Mouse (Mus musculus) urinary bladder, postnatal 36 days (tissue): Measurements from ENCODE around the gene 9130023H24Rik.

Experiments
- DNase-seq, 2 experiments: peaks; one replicate each; pipeline ENCODE4 v3.0.0; 2022; ENCODE audit warnings: low spot score in 2 of 2, mixed read lengths in 1 of 2

The 9130023H24Rik gene

GRCm38 (mm10) chr7:128237927-128238778, at the start of gene 9130023H24Rik:
Gene 9130023H24Rik, minus strand, starts transcription at chr7:128238031.
- peak; percentile 100 for DNase-seq

- DNase-seq: no peak
Observed at GRCm38 (mm10) chr7:128285060-128285459, 47.2 kb upstream of the 9130023H24Rik start.

- DNase-seq: no peak
Observed at GRCm38 (mm10) chr7:128284047-128284446, 46.2 kb upstream of the 9130023H24Rik start.

DNA sequence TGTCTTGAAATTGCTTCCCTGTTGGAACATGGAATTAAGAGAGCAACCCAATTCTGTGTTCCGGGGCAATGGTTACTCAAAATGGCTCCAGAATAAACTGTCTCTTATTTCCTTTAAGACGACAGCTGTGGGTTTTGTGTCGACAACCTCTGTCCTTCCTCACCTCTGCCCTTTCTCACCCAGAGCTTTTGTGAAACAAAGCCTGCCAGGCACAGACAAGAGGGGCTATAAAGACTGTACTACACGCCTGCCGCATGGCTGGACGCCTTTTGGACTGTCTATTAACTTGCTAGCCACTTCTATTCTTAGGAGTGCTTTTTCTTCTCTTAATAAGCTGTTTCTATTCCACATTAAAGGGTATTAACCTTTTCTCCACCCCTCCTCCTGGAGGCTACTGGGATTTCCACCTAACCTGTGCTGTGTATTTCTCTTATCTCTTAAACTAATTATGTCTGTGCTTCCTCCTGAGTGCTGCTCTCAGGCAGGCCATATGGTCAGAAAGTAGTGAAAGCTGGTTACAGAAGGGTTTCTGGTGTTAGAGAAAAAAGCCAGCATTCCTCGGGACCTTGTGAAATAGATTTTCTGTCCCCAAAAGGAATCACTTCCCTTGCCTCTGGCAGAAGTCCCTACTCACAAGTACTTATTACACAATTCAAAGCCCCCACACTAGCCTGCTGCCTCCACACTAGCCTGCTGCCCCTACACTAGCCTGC, 44.9 kb upstream of the 9130023H24Rik start:
- no peak for DNase-seq

- no peak for DNase-seq
Observed at GRCm38 (mm10) chr7:128281765-128282164, 43.9 kb upstream of the 9130023H24Rik start.

DNA sequence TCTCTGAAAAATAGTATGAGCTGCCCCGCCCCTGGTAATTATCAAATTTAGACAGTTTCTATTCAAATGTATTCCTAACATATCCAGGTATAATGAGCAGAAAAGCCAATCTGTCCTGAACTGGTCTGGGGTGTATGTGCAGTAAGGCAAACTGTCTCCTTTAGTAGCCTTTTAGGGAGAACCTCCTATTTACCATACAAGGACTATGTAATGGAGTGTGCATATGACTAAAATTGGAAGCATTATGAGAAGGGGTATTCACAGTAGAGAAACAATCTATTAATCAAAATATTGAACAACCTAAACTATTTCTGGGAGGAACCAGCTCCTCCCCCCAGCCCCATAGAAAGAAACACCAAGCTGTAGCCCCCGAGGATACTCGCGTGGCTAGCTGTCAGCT, 41.9 kb upstream of the 9130023H24Rik start:
- DNase-seq: no peak

- no peak for DNase-seq
Observed at GRCm38 (mm10) chr7:128276051-128276450, 38.2 kb upstream of the 9130023H24Rik start.

GRCm38 (mm10) chr7:128271496-128271895, 33.7 kb upstream of the 9130023H24Rik start:
- DNase-seq: no peak

DNA sequence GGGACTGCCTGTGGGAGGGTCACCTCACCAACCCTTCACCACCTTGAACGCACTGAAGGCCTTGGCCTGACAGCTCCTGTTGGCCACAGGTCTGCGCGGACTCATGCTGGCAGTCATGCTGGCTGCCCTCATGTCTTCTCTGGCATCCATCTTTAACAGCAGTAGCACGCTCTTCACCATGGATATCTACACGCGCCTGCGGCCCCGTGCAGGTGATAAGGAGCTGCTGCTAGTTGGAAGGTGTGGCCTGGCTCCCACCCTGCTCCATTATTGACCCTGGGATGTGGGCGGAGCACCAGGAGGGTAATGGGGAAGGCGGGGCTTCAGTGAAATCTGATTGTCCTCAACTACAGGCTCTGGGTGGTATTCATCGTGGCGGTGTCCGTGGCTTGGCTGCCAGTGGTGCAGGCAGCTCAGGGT, 32.6 kb upstream of the 9130023H24Rik start:
- DNase-seq: no peak

DNA sequence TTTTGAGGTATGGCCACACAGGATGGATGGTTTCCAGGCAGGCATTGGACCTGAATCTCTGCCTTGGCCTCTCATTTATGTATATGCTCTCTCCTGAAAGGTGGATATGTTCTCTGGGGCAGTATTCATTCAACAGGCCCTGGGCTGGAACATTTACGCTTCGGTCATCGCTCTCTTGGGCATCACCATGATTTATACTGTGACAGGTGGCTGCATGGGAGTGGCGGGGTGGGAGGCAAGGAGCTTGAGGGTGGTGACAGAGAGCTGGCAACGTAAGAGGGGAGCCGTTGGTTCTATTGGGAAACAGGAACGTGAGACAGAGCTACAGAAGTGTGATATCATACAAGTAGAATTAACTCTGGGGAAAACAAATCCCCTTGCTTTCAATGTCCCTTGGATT, 30.0 kb upstream of the 9130023H24Rik start:
- DNase-seq: no peak

GRCm38 (mm10) chr7:128267391-128267790, 29.6 kb upstream of the 9130023H24Rik start:
- DNase-seq: no peak

DNA sequence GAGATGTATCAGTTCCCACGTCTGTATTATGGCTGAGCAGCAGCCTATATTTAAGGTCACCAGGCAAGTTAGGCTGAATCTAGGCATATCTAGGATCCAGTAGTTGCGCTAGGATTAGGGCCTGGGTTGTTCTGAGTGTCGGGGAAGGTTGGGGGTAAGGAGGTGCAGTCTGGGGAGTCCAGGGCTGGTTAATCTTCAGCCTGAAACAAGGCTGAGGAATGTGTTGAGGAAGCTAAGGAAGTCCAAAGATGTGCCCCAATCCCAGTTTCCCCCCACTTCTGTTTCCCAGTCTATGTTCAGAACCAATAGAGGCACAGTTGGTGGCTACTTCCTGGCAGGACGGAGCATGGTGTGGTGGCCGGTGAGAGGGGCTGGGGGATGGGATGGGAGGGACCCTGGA, 28.2 kb upstream of the 9130023H24Rik start:
- DNase-seq: no peak

DNA sequence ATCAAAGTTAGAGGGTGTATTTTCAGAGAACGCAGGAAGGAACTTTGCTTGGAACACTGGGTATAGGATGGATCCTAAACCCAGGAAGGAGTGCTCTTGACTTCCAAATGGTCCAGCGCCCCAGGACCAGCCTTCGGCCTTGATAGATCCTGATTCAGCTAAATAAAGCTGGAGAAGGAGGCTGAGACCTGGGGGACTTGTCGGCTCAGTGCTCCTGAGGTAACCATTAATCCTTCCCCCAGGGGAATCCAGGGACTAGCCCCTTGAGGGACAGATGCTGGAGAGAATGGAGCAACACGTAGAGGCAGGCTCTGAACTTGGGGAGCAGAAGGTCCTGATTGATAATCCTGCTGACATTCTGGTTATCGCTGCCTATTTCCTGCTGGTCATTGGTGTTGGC, 27.6 kb upstream of the 9130023H24Rik start, which contains the start of gene Slc5a2:
TSS of gene Slc5a2 (plus strand) at position 247 of the 400 bp plus-strand sequence.
- no peak for DNase-seq

DNA sequence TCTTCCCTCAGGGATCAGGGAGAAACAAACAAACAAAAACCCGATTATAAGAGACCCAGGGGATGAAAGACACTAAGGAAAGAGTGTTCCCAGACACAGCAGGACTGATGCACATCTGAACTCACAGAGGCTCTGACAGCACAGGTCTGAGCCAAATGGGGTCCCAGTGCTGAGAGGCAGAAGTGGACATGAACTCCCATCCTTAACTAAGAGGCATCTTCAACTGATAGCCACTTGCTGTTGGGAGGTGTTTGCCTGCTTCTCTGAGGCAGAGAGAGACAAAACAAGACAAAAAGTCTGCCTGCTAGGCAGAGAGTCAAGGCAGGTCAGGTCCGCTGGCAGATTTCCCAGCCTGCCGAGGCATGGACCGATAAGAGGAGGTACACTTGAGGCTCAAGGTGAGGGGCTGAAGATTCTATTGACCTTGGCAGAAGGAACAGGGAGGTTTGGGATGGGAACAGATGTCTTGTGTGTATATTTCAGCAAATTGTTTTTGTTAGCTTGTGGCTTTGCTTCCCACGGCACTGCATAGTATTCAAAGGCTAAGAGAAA, 19.0 kb upstream of the 9130023H24Rik start:
- no peak for DNase-seq

- DNase-seq: no peak
Observed at GRCm38 (mm10) chr7:128255757-128256156, 17.9 kb upstream of the 9130023H24Rik start.

GRCm38 (mm10) chr7:128254978-128255377, 17.1 kb upstream of the 9130023H24Rik start:
- DNase-seq: no peak

GRCm38 (mm10) chr7:128252609-128253008, 14.8 kb upstream of the 9130023H24Rik start:
- DNase-seq: no peak

- DNase-seq: no peak
Observed at GRCm38 (mm10) chr7:128251946-128252345, 14.1 kb upstream of the 9130023H24Rik start.

GRCm38 (mm10) chr7:128249998-128250397, 12.2 kb upstream of the 9130023H24Rik start:
- DNase-seq: no peak

DNA sequence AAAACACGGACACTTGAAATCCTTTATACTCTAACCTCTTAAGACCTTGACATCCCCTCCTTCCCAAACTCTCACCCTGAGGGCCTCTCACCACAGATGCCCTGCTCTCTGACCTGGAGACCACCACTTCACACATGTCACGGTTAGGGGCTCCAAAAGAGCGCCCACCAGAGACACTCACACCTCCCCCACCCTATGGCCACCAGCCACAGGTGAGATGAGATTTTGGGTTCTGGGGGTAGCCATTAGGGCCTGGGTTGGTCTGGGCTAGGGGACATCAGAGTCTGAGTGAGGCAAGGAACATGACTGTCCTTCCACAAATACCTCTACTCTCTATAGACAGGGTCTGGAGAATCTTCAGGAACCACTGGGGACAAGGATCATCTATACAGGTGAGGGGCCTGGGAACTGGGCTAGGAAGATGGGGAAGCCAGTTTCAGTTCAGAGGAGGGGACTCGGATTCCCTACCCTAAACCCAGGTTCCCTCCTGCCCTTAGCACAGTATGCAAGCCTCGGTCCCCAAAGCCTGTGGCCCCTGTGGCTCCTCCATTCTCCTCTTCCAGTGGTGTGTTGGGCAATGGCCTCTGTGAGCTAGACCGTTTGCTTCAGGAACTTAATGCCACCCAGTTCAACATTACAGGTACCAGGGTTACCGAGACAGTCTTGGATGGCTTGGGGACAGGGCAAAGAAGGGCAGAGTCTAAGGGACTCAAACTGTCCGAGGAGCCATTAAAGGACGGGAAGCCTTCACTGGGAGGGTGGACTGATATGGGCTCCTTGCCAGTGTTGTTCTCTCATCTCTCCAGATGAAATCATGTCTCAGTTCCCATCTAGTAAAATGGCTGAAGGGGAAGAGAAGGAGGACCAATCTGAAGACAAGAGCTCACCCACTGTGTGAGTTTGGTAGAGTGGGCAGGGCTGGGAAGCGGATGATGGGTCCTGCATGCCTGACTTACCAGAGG, 10.5 kb upstream of the 9130023H24Rik start:
- no peak for DNase-seq

DNA sequence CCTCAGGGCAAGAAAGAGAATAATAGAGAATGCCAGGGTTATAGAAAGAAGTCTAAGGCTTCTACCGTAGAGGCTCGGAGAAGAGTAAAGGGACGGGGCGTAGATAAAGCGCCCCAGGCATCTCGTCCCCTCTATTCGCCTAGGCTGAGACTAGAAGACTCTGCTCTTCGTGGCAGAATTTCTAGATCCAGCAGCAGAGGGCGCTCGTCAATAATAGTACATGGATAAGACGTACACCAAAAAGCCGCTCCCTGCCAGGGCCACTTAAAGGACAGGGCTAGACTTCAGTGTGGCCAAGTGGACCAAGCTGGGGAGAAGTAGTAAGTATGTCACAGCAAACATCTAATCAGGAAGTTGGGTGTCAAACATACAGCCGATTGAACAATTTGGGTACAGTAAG, 9.6 kb upstream of the 9130023H24Rik start:
- DNase-seq: peak; percentile 70 to 84
